Mouse (Mus musculus): Measurements from ENCODE around the gene Sbk1. TPM values are rescaled to one million over a fixed set of nuclear protein-coding genes. Genes with fewer than 3 reads are reported as not detected.
A peak's percentile ranks its signal among the peaks of the same experiment; 100 is the strongest.

Gene Sbk1
- total RNA-seq (2021) = 10 to 100 TPM; 22.2 to 25.0 TPM
- long read RNA-seq, experiment 1, full-length matches to known transcripts = 3 of 23 reads
- long read RNA-seq, experiment 1, partial matches to known transcripts = 12 of 23 reads
- long read RNA-seq, experiment 1, other reads (novel, unspliced or antisense) = 8 of 23 reads
- long read RNA-seq, experiment 2, full-length matches to known transcripts = 4 of 37 reads
- long read RNA-seq, experiment 2, partial matches to known transcripts = 1 of 37 reads
- long read RNA-seq, experiment 2, other reads (novel, unspliced or antisense) = 32 of 37 reads

- peak; percentile 91 for DNase-seq
Measured at GRCm38 (mm10) chr7:126271712-126272683, at the start of gene Sbk1. Sbk1 (plus strand) TSS chr7:126272619.

- no peak for DNase-seq
Measured at GRCm38 (mm10) chr7:126222753-126223152, 49.7 kb upstream of the Sbk1 start.

GRCm38 (mm10) chr7:126226136-126226535 lies 46.3 kb upstream of the Sbk1 start:
- DNase-seq = no peak

- no peak for DNase-seq
Measured at GRCm38 (mm10) chr7:126230357-126231148, 41.9 kb upstream of the Sbk1 start.

- no peak for DNase-seq
Measured at GRCm38 (mm10) chr7:126232345-126233071, 39.9 kb upstream of the Sbk1 start.

- no peak for DNase-seq
Measured at GRCm38 (mm10) chr7:126234611-126235010, 37.8 kb upstream of the Sbk1 start.

- no peak for DNase-seq
Measured at GRCm38 (mm10) chr7:126236083-126236793, 36.2 kb upstream of the Sbk1 start.

- DNase-seq = no peak
Measured at GRCm38 (mm10) chr7:126236794-126237192, 35.6 kb upstream of the Sbk1 start.

GRCm38 (mm10) chr7:126240814-126241360 lies 31.5 kb upstream of the Sbk1 start:
- DNase-seq = no peak

- no peak for DNase-seq
Measured at GRCm38 (mm10) chr7:126244168-126244750, 28.2 kb upstream of the Sbk1 start.

- DNase-seq = peak; percentile 41
Measured at GRCm38 (mm10) chr7:126248088-126248487, 24.3 kb upstream of the Sbk1 start.

- no peak for DNase-seq
Measured at GRCm38 (mm10) chr7:126248641-126249141, 23.7 kb upstream of the Sbk1 start.

GRCm38 (mm10) chr7:126249146-126249545 lies 23.3 kb upstream of the Sbk1 start:
- no peak for DNase-seq

GRCm38 (mm10) chr7:126249986-126250385 lies 22.4 kb upstream of the Sbk1 start:
- DNase-seq = no peak

- DNase-seq = peak; percentile 75
Measured at GRCm38 (mm10) chr7:126250481-126250880, 21.9 kb upstream of the Sbk1 start.

- peak; percentile 80 for DNase-seq
Measured at GRCm38 (mm10) chr7:126251698-126252097, 20.7 kb upstream of the Sbk1 start.

GRCm38 (mm10) chr7:126252230-126252629 lies 20.2 kb upstream of the Sbk1 start:
- DNase-seq = no peak

- DNase-seq = peak; percentile 36
Measured at GRCm38 (mm10) chr7:126260280-126261210, 11.9 kb upstream of the Sbk1 start.

- no peak for DNase-seq
Measured at GRCm38 (mm10) chr7:126261823-126262222, 10.6 kb upstream of the Sbk1 start.
